Mouse (Mus musculus) hindbrain, embryonic 16.5 days (tissue): ENCODE measurements around the gene Elavl1. TPM values are rescaled to one million over a fixed set of nuclear protein-coding genes. Genes with fewer than 3 reads are reported as not detected.

Experiments
- ATAC-seq: fragments of 200-750 bp; cut with Nextera tagmentation; 2 replicates; pipeline ENCODE4 v1.8.0; 2017; ENCODE audit warnings: moderate TSS enrichment, moderate library complexity
- H3K27ac ChIP-seq: fragments of 300-500 bp; sonication (generic); 2 replicates; pipeline ENCODE4 v1.5.1; 2014; ENCODE audit warnings: low read depth, mild to moderate bottlenecking, control low read depth, low read length, moderate library complexity
- H3K27me3 ChIP-seq: fragments of 300-500 bp; sonication (generic); replicated peaks from 2 replicates; pipeline ENCODE4 v1.6.1; 2014; ENCODE audit warnings: low read length; ENCODE audit not compliant: control insufficient read depth, insufficient read depth
- H3K36me3 ChIP-seq: fragments of 300-500 bp; sonication (generic); 2 replicates; pipeline ENCODE4 v1.6.1; 2014; ENCODE audit warnings: mild to moderate bottlenecking, low read length, moderate library complexity, mixed read lengths; ENCODE audit not compliant: control insufficient read depth, insufficient read depth
- H3K4me1 ChIP-seq: fragments of 300-500 bp; sonication (generic); 2 replicates; pipeline ENCODE4 v1.6.1; 2014; ENCODE audit warnings: low read depth, low read length; ENCODE audit not compliant: control insufficient read depth, insufficient read depth
- H3K4me2 ChIP-seq: fragments of 300-500 bp; sonication (generic); 2 replicates; pipeline ENCODE4 v1.6.1; 2014; ENCODE audit warnings: mild to moderate bottlenecking, low read length, control low read depth, moderate library complexity
- H3K4me3 ChIP-seq: fragments of 300-500 bp; sonication (generic); 2 replicates; pipeline ENCODE4 v1.5.1; 2014; ENCODE audit warnings: mild to moderate bottlenecking, low read length, control low read depth, moderate library complexity
- H3K9ac ChIP-seq: fragments of 300-500 bp; sonication (generic); 2 replicates; pipeline ENCODE4 v1.6.1; 2014; ENCODE audit warnings: low read depth, mild to moderate bottlenecking, control low read depth, low read length, moderate library complexity
- H3K9me3 ChIP-seq: fragments of 300-500 bp; sonication (generic); 2 replicates; pipeline ENCODE4 v1.6.1; 2014; ENCODE audit warnings: mild to moderate bottlenecking, low read length, moderate library complexity; ENCODE audit not compliant: control insufficient read depth
- WGBS: fragments of 180-500 bp; shearing (Covaris S2); extraction: QIAGEN DNeasy Blood & Tissue Kit; methylation state at CpG from one replicate; pipeline ENCODE4 v1.1.7; 2014; 5-methylcytosine and 5-hydroxymethylcytosine counted together
- polyA plus RNA-seq: library from polyadenylated mRNA; unstranded; fragments of >200 nt; fragmentation: Nextera tagmentation; extraction: Ambion mirVana; gene quantifications from 2 replicates; pipeline ENCODE4 v1.2.1, GENCODE M21; 2015

Gene Elavl1
- polyA plus RNA-seq, 1 experiment from 2014 or later, result 80.6 TPM

DNA sequence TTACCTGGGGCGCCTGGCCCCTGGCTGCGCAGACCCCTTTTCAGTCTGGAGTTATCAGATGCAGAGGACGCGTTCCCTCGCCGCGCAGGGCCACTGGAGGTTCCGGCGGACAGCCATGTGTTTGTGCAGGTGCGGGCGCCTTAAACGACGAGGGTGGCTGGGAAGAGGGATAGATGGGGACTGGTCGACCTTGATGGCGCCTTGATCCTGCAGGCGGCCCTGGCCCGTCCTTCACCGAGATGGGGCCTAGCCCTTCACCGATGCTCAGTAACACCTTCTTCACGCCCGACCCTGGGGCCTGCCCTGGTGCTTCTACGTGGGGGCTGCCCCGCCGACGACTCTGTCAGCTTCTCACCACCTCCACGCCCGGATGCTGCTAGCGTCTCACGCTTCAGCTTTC is 76.0 kb downstream of the Elavl1 start:
- Histone ChIP-seq H3K4me1 (peaks cover 11% of the 10 kb centered on the region), H3K27me3 (no peaks in the 10 kb centered on the region), H3K4me2 (no peak overlapping the region), H3K9ac (no peak overlapping the region), H3K27ac (no peak overlapping the region), H3K9me3 (no peaks in the 10 kb centered on the region), H3K36me3 (peaks cover 42% of the 10 kb centered on the region), H3K4me3 (no peak overlapping the region)
- no peak for ATAC-seq
- 19% methylated on average over 29 of the region's 29 CpGs for WGBS

DNA sequence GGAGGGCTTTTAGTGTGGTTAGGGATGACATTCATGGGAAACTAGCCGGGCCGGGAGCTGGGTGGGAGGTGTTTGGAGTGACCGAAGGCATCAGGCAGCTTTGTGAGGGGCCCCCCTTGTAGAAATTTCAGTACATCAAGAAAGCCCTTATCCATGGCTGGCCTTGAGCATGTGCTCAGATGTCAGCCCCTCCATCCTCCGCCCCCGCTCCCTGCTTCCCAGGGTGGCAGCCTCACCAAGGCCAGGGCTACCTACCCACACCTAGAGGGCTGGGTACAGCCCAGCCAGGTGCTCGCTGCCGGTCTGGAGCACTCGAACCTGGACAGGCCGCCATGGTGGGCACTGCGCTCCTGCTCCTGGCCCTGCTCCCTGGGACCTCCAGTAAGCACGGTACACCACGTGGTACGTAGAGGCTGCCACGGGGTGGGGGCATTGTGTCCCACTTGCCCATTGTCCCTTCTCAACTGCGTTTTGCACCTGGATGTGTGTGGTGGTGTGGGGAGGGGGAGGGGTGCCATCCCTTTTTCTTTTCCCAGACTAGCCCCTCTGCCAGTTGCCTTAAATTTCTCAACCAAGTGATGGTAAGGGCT is 77.2 kb downstream of the Elavl1 start, which contains the start of gene Tgfbr3l:
Gene Tgfbr3l, plus strand, starts transcription at position 264 of the 590 bp plus-strand sequence.
- no peak within 1 kb of the TSS; the same call in 1 of the 2 replicates for H3K9ac ChIP-seq
- H3K4me2 ChIP-seq, result no peak within 1 kb of the TSS
- H3K4me1 ChIP-seq, result peaks cover 4% of the 10 kb centered on the region
- 75% methylated on average over 15 of the region's 15 CpGs for WGBS
- H3K4me3 ChIP-seq, result no peak within 1 kb of the TSS
- H3K9me3 ChIP-seq, result no peaks in the 10 kb centered on the region
- no peak within 1 kb of the TSS for H3K27ac ChIP-seq
- H3K27me3 ChIP-seq, result no peaks in the 10 kb centered on the region
- ATAC-seq, result no peak
- H3K36me3 ChIP-seq, result peaks cover 52% of the 10 kb centered on the region

DNA sequence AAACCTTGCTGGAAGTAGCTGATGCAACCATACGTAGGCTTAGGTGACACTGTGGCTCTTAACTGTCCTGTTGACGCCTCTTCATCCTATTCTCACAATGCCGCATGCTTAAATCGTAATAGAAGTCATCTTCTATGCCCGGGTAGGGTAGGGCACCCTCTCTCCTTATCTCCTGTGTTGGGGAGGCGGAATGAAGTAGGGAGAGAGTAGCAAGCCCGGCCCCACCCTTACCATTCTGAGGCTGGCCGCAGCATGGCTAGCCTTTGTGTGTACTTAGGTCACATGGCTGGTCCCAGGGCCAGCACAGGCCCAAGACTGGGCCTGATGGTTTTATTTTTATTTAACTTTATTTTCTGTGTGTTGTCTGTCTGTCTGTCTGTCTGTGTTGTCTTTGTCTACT is 78.0 kb downstream of the Elavl1 start:
- Histone ChIP-seq H3K4me2 (no peak overlapping the region), H3K9ac (no peak overlapping the region), H3K27me3 (no peaks in the 10 kb centered on the region), H3K27ac (no peak overlapping the region), H3K9me3 (no peaks in the 10 kb centered on the region), H3K4me1 (peaks cover under 1% of the 10 kb centered on the region), H3K4me3 (no peak overlapping the region), H3K36me3 (peaks cover 52% of the 10 kb centered on the region)
- 94% methylated on average over 8 of the region's 8 CpGs for WGBS
- no peak for ATAC-seq

DNA sequence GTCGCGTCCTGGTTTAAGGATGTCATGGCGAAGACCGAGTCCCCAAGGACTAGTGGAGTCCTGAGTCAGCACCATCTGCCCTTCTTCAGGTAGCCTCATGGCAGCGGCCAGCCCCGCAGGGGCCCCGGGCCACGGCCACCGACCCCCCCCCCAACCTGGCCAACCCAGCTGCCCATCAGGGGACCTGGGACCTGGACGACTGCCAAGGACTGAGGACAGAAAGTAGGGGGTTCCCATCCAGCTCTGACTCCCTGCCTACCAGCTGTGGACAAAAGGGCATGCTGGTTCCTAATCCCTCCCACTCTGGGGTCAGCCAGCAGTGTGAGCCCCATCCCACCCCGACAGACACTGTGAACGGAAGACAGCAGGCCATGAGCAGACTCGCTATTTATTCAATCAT is 79.5 kb downstream of the Elavl1 start:
- no peak for ATAC-seq
- H3K27me3 ChIP-seq, result no peaks in the 10 kb centered on the region
- H3K36me3 ChIP-seq, result peaks cover 52% of the 10 kb centered on the region
- no peak overlapping the region for H3K4me2 ChIP-seq
- no peak overlapping the region for H3K4me3 ChIP-seq
- peaks cover 6% of the 10 kb centered on the region; the same call in 1 of the 2 replicates for H3K4me1 ChIP-seq
- H3K9me3 ChIP-seq, result no peaks in the 10 kb centered on the region
- WGBS, result 82% methylated on average over 12 of the region's 13 CpGs
- no peak overlapping the region for H3K9ac ChIP-seq
- H3K27ac ChIP-seq, result no peak overlapping the region

DNA sequence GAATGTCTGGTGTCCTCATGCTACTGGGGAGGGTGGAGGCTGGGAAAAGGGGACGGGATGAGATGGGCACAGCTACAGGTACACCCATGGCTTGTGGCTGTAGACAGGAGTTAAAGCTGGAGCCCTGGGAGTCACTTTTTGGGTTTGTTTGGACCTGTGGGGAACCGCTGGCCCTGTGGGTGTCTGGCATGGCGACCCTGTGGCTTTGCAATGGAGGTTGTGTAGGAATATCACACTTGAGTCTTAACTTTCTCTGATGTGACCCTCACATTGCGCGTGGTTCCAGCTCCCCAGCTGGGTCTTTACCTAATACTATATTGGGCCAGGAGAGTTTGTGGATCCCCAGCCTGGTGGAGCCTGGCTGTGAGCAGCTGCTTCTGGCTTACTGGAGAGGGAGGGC is 80.2 kb downstream of the Elavl1 start:
- Histone ChIP-seq H3K27ac (no peak overlapping the region), H3K4me2 (no peak overlapping the region), H3K27me3 (no peaks in the 10 kb centered on the region), H3K9me3 (no peaks in the 10 kb centered on the region), H3K4me1 (peaks cover 13% of the 10 kb centered on the region), H3K4me3 (no peak overlapping the region), H3K36me3 (peaks cover 51% of the 10 kb centered on the region), H3K9ac (no peak overlapping the region)
- no peak for ATAC-seq
- 92% methylated on average over 5 of the region's 5 CpGs for WGBS

DNA sequence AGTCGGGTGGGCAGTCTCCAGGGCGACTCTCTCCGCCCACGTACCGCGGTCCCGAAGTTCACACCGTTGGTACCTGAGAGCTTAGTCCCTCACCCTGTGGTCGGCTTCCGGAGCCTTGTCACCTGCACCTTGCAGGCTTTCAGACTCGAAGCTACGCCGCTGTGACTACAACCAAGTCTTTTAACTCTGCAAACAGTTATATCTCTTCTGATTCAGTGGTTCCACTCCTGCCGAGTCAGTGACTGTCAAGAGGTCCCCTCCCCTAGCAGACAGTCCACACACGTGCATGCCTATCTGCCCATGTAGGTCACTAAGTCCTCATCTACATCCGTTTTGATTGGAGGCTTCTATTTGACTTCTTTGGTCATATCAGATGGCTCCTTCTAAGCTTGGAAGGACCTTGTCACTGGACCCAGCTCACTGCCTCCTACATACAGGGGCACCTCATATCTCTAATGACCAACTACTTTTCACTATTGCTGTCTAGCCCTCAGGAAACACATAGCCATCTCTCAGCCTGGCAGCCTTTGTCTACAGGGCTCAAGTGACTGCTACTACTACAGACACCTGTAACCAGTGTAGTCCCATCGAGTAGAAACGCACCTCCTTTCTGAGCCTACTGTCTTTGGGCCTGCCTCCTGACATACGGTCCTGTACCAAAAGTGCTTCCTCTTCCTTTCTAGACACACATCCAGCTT is 85.9 kb downstream of the Elavl1 start:
- Histone ChIP-seq H3K27me3 (no peaks in the 10 kb centered on the region), H3K4me1 (peaks cover 26% of the 10 kb centered on the region), H3K9me3 (no peaks in the 10 kb centered on the region), H3K36me3 (peaks cover 12% of the 10 kb centered on the region), H3K27ac (peak overlapping the region; percentile 91), H3K9ac (peak overlapping the region; percentile 84), H3K4me2 (peak overlapping the region; percentile 95), H3K4me3 (peak overlapping the region; percentile 86)
- 12% methylated on average over 19 of the region's 19 CpGs for WGBS
- ATAC-seq, result no peak; the same call in 1 of the 2 replicates

DNA sequence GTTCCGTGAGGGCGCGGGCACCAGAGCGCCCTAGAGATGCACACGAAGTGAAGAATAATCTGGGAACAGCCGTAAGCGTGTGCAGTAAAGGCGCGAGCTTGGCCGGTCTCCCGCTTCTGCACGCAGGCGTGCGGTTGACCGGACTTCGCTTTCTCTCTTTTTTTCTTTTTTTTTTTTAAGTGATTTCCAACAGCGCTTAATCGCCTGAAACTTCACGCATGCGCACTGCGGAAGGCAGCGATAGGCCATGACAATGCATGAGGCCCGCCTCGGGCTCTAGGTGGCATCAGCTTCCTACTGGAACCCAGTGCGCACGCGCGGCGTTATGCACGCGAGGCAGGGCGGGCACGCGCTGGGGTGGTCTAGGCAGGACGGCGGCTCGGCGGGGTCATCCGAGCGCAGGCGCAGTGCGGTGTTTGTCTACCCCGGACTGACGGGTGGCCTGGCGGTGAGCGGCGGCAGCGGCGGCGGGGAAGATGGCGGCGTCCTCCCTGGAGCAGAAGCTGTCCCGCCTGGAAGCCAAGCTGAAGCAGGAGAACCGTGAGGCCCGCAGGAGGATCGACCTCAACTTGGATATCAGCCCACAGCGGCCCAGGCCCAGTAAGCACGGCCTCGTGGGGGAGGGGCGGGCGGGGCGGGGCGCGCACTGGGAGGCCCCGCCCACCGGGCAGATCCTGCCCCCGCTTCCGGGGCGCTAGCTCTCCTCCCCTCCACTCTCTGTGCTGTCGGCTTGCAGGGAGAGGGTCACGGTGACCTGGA is 86.6 kb downstream of the Elavl1 start, which contains the start of the genes Map2k7 and Gm49320:
Gene Map2k7, plus strand, starts transcription at position 307 of the 759 bp plus-strand sequence.
Gene Gm49320, plus strand, starts transcription at position 432 of the 759 bp plus-strand sequence.
- Histone ChIP-seq H3K4me2 (peak within 1 kb of the TSS; percentile 95), H3K27me3 (no peaks in the 10 kb centered on the region), H3K9ac (peak within 1 kb of the TSS; percentile 84), H3K9me3 (no peaks in the 10 kb centered on the region), H3K36me3 (peaks cover 4% of the 10 kb centered on the region), H3K4me3 (peak within 1 kb of the TSS; percentile 86), H3K27ac (peak within 1 kb of the TSS; percentile 92), H3K4me1 (peaks cover 26% of the 10 kb centered on the region)
- ATAC-seq, result peak; percentile 95
- under 1% methylated on average over 56 of the region's 71 CpGs for WGBS

DNA sequence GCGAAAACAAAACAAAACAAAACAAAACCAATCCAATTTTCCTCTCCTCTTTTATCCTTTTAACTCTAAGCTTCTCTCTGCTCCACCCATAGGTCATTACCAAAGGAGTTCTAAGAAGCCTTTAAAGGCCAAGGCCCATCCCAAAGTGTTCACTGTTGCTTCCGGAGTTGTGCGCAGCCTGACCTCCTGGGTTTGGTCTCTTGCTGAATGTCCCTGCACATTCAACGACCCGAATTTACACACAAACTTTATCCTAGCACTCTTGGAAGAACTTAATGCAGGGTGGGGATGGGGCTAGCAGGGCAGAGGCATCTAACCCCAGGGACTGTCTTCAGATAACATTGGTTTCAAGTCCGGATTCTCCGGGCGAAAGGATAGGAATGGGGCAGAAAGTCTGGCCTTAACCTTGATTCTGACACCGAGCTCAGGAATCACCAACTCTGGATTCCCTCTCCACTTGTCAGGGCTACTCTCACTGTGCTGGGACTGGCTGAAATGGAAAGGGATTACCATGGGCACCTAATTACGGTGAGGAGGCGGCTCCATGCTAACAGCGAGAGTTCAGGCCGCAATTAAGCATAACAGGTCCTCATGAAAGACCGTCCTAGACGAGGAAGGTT is 87.3 kb downstream of the Elavl1 start:
- Histone ChIP-seq H3K27ac (peak overlapping the region; percentile 92), H3K4me2 (peak overlapping the region; percentile 82), H3K4me1 (peaks cover 26% of the 10 kb centered on the region), H3K9ac (peak overlapping the region; percentile 66), H3K4me3 (peak overlapping the region; percentile 86), H3K9me3 (no peaks in the 10 kb centered on the region), H3K36me3 (no peaks in the 10 kb centered on the region), H3K27me3 (no peaks in the 10 kb centered on the region)
- WGBS, result 19% methylated on average over 15 of the region's 15 CpGs
- ATAC-seq, result peak; percentile 2
